Mouse (Mus musculus) brain, embryonic 14.5 days (tissue): ENCODE results near the gene Ric1.

Experiments used
- CTCF ChIP-seq: fragments of 200-500 bp; IDR thresholded peaks from 2 replicates; pipeline ENCODE4 v1.5.1; 2012; ENCODE audit warnings: inconsistent platforms, mild to moderate bottlenecking, moderate library complexity, borderline replicate concordance; ENCODE audit not compliant: insufficient read depth, insufficient read length; ENCODE audit errors: extremely low read depth
- POLR2A ChIP-seq: fragments of 200-500 bp; IDR thresholded peaks from 2 replicates; pipeline ENCODE4 v1.6.1; 2012; ENCODE audit warnings: mild to moderate bottlenecking, inconsistent platforms, borderline replicate concordance; ENCODE audit not compliant: poor library complexity, insufficient read depth, insufficient read length, severe bottlenecking; ENCODE audit errors: extremely low read depth

DNA sequence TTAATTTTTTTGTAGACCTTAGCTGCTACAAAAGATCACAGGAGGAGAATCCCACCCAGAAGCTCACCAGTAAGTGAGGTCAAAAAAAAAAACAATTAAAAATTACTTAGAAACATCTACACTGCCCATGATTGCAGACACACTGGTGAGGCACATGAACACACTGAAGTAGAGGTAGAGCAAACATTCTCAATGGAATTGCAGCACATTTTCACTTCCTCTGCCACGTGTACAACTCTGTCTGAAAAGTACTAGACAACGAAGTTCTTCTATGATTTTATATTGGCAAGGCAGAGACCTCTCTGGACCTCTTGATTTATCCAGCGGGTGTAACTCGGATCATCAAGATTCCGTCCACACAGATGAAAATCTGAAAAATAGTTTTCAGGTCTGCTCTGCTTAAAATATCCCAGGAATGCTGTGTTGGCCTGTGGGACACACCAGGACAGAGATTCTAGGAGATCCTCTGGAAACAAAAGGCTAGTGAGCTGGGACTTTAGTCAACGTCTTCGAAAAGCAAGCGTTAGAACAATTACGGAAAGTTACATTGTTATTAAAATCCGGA lies 1.0 kb upstream of the Ric1 start:
- TF ChIP-seq CTCF, result no peak
- no peak for TF ChIP-seq POLR2A
